Mouse (Mus musculus): ENCODE results near the gene Gm44596.

DNA sequence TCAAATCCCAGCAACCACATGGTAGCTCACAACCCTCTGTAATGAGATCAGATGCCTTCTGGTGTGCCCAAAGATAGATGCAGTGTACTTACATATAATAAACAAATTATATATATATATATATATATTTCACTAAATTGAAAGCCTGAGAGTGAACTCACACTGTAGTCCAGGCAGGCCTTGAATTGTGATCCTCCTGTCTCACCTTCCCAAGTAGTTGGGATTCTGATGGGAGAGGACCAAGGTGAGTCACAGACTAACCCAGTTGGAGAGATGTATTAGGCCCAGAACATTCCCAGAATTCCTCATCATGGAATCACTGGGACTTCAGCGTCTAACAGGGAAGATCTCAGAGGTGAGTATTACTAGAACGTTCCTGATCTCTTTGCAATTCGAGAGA, 23.7 kb downstream of the Gm44596 start, which contains the start of gene Nrip2:
- no peak for TF ChIP-seq TAL1 (IDR thresholded peaks at IDR 0.05; ENCODE audit: low read length)
- TF ChIP-seq GATA1 (IDR thresholded peaks at IDR 0.05; ENCODE audit: low read length) = no peak

Measured in erythroblast, embryonic 14.5 days (primary cell).